Mouse (Mus musculus) cerebellum, adult (tissue): ENCODE measurements at regions not wholly inside any gene's neighbourhood (a gene's known extent, or its start where the extent isn't known, plus 50 kb on each side); places are given as distances from the start of the nearest gene placed in this dataset.
A peak's percentile ranks its signal among the peaks of the same experiment; 100 is the strongest.

Experiments used
- ATAC-seq: cut with Nextera tagmentation; 2 replicates; pipeline ENCODE4 v1.9.2; 2017; ENCODE audit warnings: mild to moderate bottlenecking, moderate library complexity, mixed read lengths; ENCODE audit not compliant: insufficient number of reproducible peaks, low FRiP score, low TSS enrichment

GRCm38 (mm10) chr12:11981743-11982142 is 280.2 kb upstream of the Fam49a start:
- no peak for ATAC-seq

- ATAC-seq = no peak
Observed at GRCm38 (mm10) chr12:11993513-11993912, 268.4 kb upstream of the Fam49a start.

- no peak for ATAC-seq
Observed at GRCm38 (mm10) chr12:11999199-11999598, 262.7 kb upstream of the Fam49a start.

GRCm38 (mm10) chr12:12002414-12002813 is 259.5 kb upstream of the Fam49a start:
- ATAC-seq = no peak

- ATAC-seq = no peak
Observed at GRCm38 (mm10) chr12:12010592-12010991, 251.3 kb upstream of the Fam49a start.

- no peak for ATAC-seq
Observed at GRCm38 (mm10) chr12:12023819-12024470, 238.0 kb upstream of the Fam49a start.

GRCm38 (mm10) chr12:12030039-12030550 is 231.8 kb upstream of the Fam49a start:
- ATAC-seq = no peak

GRCm38 (mm10) chr12:12034521-12034920 is 227.4 kb upstream of the Fam49a start:
- ATAC-seq = no peak

GRCm38 (mm10) chr12:12039217-12039616 is 222.7 kb upstream of the Fam49a start:
- no peak for ATAC-seq

GRCm38 (mm10) chr12:12062215-12062614 is 199.7 kb upstream of the Fam49a start:
- no peak for ATAC-seq

- ATAC-seq = 0 out of 2 replicates have a peak, but pooled peaks have one; percentile 3
Observed at GRCm38 (mm10) chr12:12063910-12064309, 198.0 kb upstream of the Fam49a start.

GRCm38 (mm10) chr12:12064395-12064794 is 197.5 kb upstream of the Fam49a start:
- no peak for ATAC-seq

- no peak for ATAC-seq
Observed at GRCm38 (mm10) chr12:12088338-12088737, 173.6 kb upstream of the Fam49a start.
